Mouse (Mus musculus) small intestine, adult 2 months (tissue): ENCODE results near the gene Hist1h3a.

Experiments used
- CTCF ChIP-seq: fragments of 200-500 bp; IDR thresholded peaks from 2 replicates; pipeline ENCODE4 v1.5.1; 2012; ENCODE audit warnings: low read depth, mild to moderate bottlenecking, control low read depth, inconsistent platforms, low read length, moderate library complexity, mixed read lengths; ENCODE audit not compliant: insufficient replicate concordance, insufficient read length; ENCODE audit errors: extremely low read depth
- POLR2A ChIP-seq: fragments of 200-500 bp; IDR thresholded peaks from 2 replicates; pipeline ENCODE4 v1.6.1; 2012; ENCODE audit warnings: low read depth, mild to moderate bottlenecking, control low read depth, inconsistent platforms, low read length, moderate library complexity

- TF ChIP-seq POLR2A: no peak
- TF ChIP-seq CTCF: no peak
Observed at GRCm38 (mm10) chr13:23766772-23767171, 4.6 kb upstream of the Hist1h3a start.
